Mouse (Mus musculus) liver, embryonic 13.5 days (tissue): ENCODE measurements around the gene Gmpr2. TPM values are rescaled to one million over a fixed set of nuclear protein-coding genes. Genes with fewer than 3 reads are reported as not detected.

ENCODE experiments used
- ATAC-seq: fragments of 200-750 bp; cut with Nextera tagmentation; 2 replicates; pipeline ENCODE4 v1.8.0; 2017; ENCODE audit warnings: low read depth, mild to moderate bottlenecking, moderate number of reproducible peaks, moderate library complexity
- DNase-seq: peaks from one replicate; pipeline ENCODE4 v3.0.0; 2022
- H3K27ac ChIP-seq: fragments of 300-500 bp; sonication (generic); 2 replicates; pipeline ENCODE4 v1.5.1; 2015; ENCODE audit warnings: moderate library complexity, mild to moderate bottlenecking, inconsistent platforms
- H3K27me3 ChIP-seq: fragments of 300-500 bp; sonication (generic); 2 replicates; pipeline ENCODE4 v1.6.1; 2015; ENCODE audit warnings: mild to moderate bottlenecking, inconsistent platforms
- H3K36me3 ChIP-seq: fragments of 300-500 bp; sonication (generic); 2 replicates; pipeline ENCODE4 v1.6.1; 2015; ENCODE audit warnings: mild to moderate bottlenecking, inconsistent platforms
- H3K4me1 ChIP-seq: fragments of 300-500 bp; sonication (generic); replicated peaks from 2 replicates; pipeline ENCODE4 v1.6.1; 2015; ENCODE audit warnings: inconsistent platforms
- H3K4me2 ChIP-seq: fragments of 300-500 bp; sonication (generic); 2 replicates; pipeline ENCODE4 v1.6.1; 2015; ENCODE audit warnings: inconsistent platforms, mild to moderate bottlenecking, moderate library complexity
- H3K4me3 ChIP-seq: fragments of 300-500 bp; sonication (generic); replicated peaks from 2 replicates; pipeline ENCODE4 v1.5.1; 2015; ENCODE audit warnings: mild to moderate bottlenecking, inconsistent platforms
- H3K9ac ChIP-seq: fragments of 300-500 bp; sonication (generic); 2 replicates; pipeline ENCODE4 v1.6.1; 2015; ENCODE audit warnings: mild to moderate bottlenecking, inconsistent platforms
- H3K9me3 ChIP-seq: fragments of 300-500 bp; sonication (generic); replicated peaks from 2 replicates; pipeline ENCODE4 v1.6.1; 2016; ENCODE audit warnings: inconsistent platforms
- WGBS: fragments of 180-500 bp; shearing (Covaris S2); methylation state at CpG from one replicate; pipeline ENCODE4 v1.1.7; 2015; ENCODE audit not compliant: insufficient replicate concordance; 5-methylcytosine and 5-hydroxymethylcytosine counted together
- polyA plus RNA-seq: library from polyadenylated mRNA; unstranded; fragments of >200 nt; fragmentation: Nextera tagmentation; extraction: Ambion mirVana; gene quantifications from 2 replicates; pipeline ENCODE4 v1.2.1, GENCODE M21; 2015

Gmpr2 gene
- 29.6 and 33.0 TPM in 2 replicates for polyA plus RNA-seq

- H3K9me3 ChIP-seq: no peaks in the 10 kb centered on the region
- H3K9ac ChIP-seq: peak within 1 kb of the TSS; percentile 85
- peak; percentile 98 for ATAC-seq
- H3K4me1 ChIP-seq: peaks cover 47% of the 10 kb centered on the region
- peaks cover 39% of the 10 kb centered on the region for H3K36me3 ChIP-seq
- under 1% methylated on average over 38 of the region's 38 CpGs for WGBS
- H3K4me3 ChIP-seq: peak within 1 kb of the TSS; percentile 86
- H3K27ac ChIP-seq: peak within 1 kb of the TSS; percentile 90
- H3K4me2 ChIP-seq: peak within 1 kb of the TSS; percentile 93
- peak; percentile 86 for DNase-seq
- no peaks in the 10 kb centered on the region for H3K27me3 ChIP-seq
These were observed at the start of gene Gmpr2, which contains the start of gene Nedd8 for GRCm38 (mm10) chr14:55671833-55672740. Gene Gmpr2 (plus strand): TSS chr14:55671941. Gene Nedd8 (minus strand): TSS chr14:55672124.

- H3K4me3 ChIP-seq: no peak overlapping the region
- peaks cover 94% of the 10 kb centered on the region for H3K36me3 ChIP-seq
- no peak overlapping the region for H3K4me2 ChIP-seq
- no peaks in the 10 kb centered on the region for H3K27me3 ChIP-seq
- H3K9ac ChIP-seq: no peak overlapping the region
- no peak for DNase-seq
- ATAC-seq: peak; percentile 55
- 73% methylated on average over 27 of the region's 27 CpGs for WGBS
- no peaks in the 10 kb centered on the region for H3K9me3 ChIP-seq
- H3K27ac ChIP-seq: no peak overlapping the region; the same call in 1 of the 2 replicates
- peaks cover 17% of the 10 kb centered on the region for H3K4me1 ChIP-seq
These were observed 43.5 kb upstream of the Gmpr2 start for GRCm38 (mm10) chr14:55628077-55628827.

- peak; percentile 40 for DNase-seq
- no peak for ATAC-seq
- WGBS: 42% methylated on average over 5 of the region's 5 CpGs
These were observed 42.4 kb upstream of the Gmpr2 start for GRCm38 (mm10) chr14:55629312-55629711.

GRCm38 (mm10) chr14:55634874-55635522 is 36.7 kb upstream of the Gmpr2 start:
- Histone ChIP-seq H3K4me1 (peaks cover 27% of the 10 kb centered on the region), H3K27me3 (no peaks in the 10 kb centered on the region), H3K4me3 (peak overlapping the region; percentile 70), H3K9me3 (no peaks in the 10 kb centered on the region), H3K9ac (peak overlapping the region; percentile 76), H3K4me2 (peak overlapping the region; percentile 96), H3K36me3 (peaks cover 83% of the 10 kb centered on the region), H3K27ac (peak overlapping the region; percentile 67)
- DNase-seq (no peak), ATAC-seq (peak; percentile 39)
- 3% methylated on average over 23 of the region's 23 CpGs for WGBS

More at GRCm38 (mm10) chr14:55629312-55629711, 42.4 kb upstream of the Gmpr2 start:
- Histone ChIP-seq H3K4me2 (no peak overlapping the region), H3K27ac (no peak overlapping the region), H3K9ac (no peak overlapping the region), H3K36me3 (peaks cover 99% of the 10 kb centered on the region), H3K27me3 (no peaks in the 10 kb centered on the region), H3K9me3 (no peaks in the 10 kb centered on the region), H3K4me1 (peaks cover 22% of the 10 kb centered on the region), H3K4me3 (no peak overlapping the region)

- 1% methylated on average over 33 of the region's 33 CpGs for WGBS
- ATAC-seq (peak; percentile 79), DNase-seq (peak; percentile 68)
- H3K4me2 ChIP-seq: peak within 1 kb of the TSS; percentile 96
- H3K9ac ChIP-seq: peak within 1 kb of the TSS; percentile 76
- no peaks in the 10 kb centered on the region for H3K27me3 ChIP-seq
- no peaks in the 10 kb centered on the region for H3K9me3 ChIP-seq
- peaks cover 32% of the 10 kb centered on the region for H3K4me1 ChIP-seq
- H3K36me3 ChIP-seq: peaks cover 83% of the 10 kb centered on the region
- peak within 1 kb of the TSS; percentile 67 for H3K27ac ChIP-seq
- H3K4me3 ChIP-seq: peak within 1 kb of the TSS; percentile 70
These were observed 36.2 kb upstream of the Gmpr2 start, which contains the start of gene Ipo4 for GRCm38 (mm10) chr14:55635523-55636007. Gene Ipo4 (minus strand): TSS chr14:55635957.

GRCm38 (mm10) chr14:55637795-55638194 is 33.9 kb upstream of the Gmpr2 start, which contains the start of gene Gm49378:
Gene Gm49378 (minus strand): TSS chr14:55637895.
- Histone ChIP-seq H3K27me3 (no peaks in the 10 kb centered on the region), H3K4me3 (no peak within 1 kb of the TSS), H3K36me3 (peaks cover 73% of the 10 kb centered on the region), H3K9me3 (no peaks in the 10 kb centered on the region), H3K9ac (no peak within 1 kb of the TSS), H3K4me2 (no peak within 1 kb of the TSS), H3K4me1 (peaks cover 52% of the 10 kb centered on the region), H3K27ac (no peak within 1 kb of the TSS; the same call in 1 of the 2 replicates)
- WGBS: 92% methylated on average over 9 of the region's 9 CpGs
- no peak for DNase-seq
- no peak for ATAC-seq

- H3K27ac ChIP-seq: no peak overlapping the region
- no peak for ATAC-seq
- peaks cover 59% of the 10 kb centered on the region for H3K36me3 ChIP-seq
These were observed 30.9 kb upstream of the Gmpr2 start for GRCm38 (mm10) chr14:55640816-55641215.

GRCm38 (mm10) chr14:55641291-55641690 is 30.4 kb upstream of the Gmpr2 start:
- peak overlapping the region; percentile 88 for H3K4me2 ChIP-seq
- no peaks in the 10 kb centered on the region for H3K9me3 ChIP-seq
- peaks cover 51% of the 10 kb centered on the region for H3K4me1 ChIP-seq
- H3K4me3 ChIP-seq: peak overlapping the region; percentile 86; the same call in 1 of the 2 replicates
- no peak overlapping the region for H3K27ac ChIP-seq
- H3K36me3 ChIP-seq: peaks cover 59% of the 10 kb centered on the region
- 86% methylated on average over 13 of the region's 13 CpGs for WGBS
- no peaks in the 10 kb centered on the region for H3K27me3 ChIP-seq
- no peak overlapping the region for H3K9ac ChIP-seq
- DNase-seq: no peak
- ATAC-seq: no peak

More at GRCm38 (mm10) chr14:55640816-55641215, 30.9 kb upstream of the Gmpr2 start:
- 94% methylated on average over 14 of the region's 14 CpGs for WGBS
- Histone ChIP-seq H3K4me2 (no peak overlapping the region), H3K9ac (no peak overlapping the region), H3K4me3 (no peak overlapping the region), H3K27me3 (no peaks in the 10 kb centered on the region), H3K9me3 (no peaks in the 10 kb centered on the region), H3K4me1 (peaks cover 50% of the 10 kb centered on the region)
- DNase-seq: no peak

GRCm38 (mm10) chr14:55642679-55643059 is 29.1 kb upstream of the Gmpr2 start:
- peak; percentile 11; the same call in 1 of the 2 replicates for ATAC-seq
- 16% methylated on average over 8 of the region's 8 CpGs for WGBS
- H3K36me3 ChIP-seq: peaks cover 50% of the 10 kb centered on the region

GRCm38 (mm10) chr14:55643060-55643907 is 28.5 kb upstream of the Gmpr2 start, which contains the start of gene Tm9sf1:
Gene Tm9sf1 (minus strand): TSS chr14:55643806.
- WGBS: under 1% methylated on average over 89 of the region's 89 CpGs
- Histone ChIP-seq H3K36me3 (peaks cover 44% of the 10 kb centered on the region), H3K4me1 (peaks cover 53% of the 10 kb centered on the region)

More at GRCm38 (mm10) chr14:55642679-55643059, 29.1 kb upstream of the Gmpr2 start:
- H3K27ac ChIP-seq: peak overlapping the region; percentile 90
- no peaks in the 10 kb centered on the region for H3K27me3 ChIP-seq
- no peak for DNase-seq
- H3K4me2 ChIP-seq: peak overlapping the region; percentile 88
- peak overlapping the region; percentile 97 for H3K9ac ChIP-seq
- peaks cover 53% of the 10 kb centered on the region for H3K4me1 ChIP-seq
- H3K4me3 ChIP-seq: peak overlapping the region; percentile 86
- H3K9me3 ChIP-seq: no peaks in the 10 kb centered on the region

More at GRCm38 (mm10) chr14:55643060-55643907, 28.5 kb upstream of the Gmpr2 start, which contains the start of gene Tm9sf1:
- peak within 1 kb of the TSS; percentile 97 for H3K9ac ChIP-seq
- peak within 1 kb of the TSS; percentile 90 for H3K27ac ChIP-seq
- H3K9me3 ChIP-seq: no peaks in the 10 kb centered on the region
- no peaks in the 10 kb centered on the region for H3K27me3 ChIP-seq
- H3K4me3 ChIP-seq: peak within 1 kb of the TSS; percentile 86
- peak within 1 kb of the TSS; percentile 88 for H3K4me2 ChIP-seq
- DNase-seq: peak; percentile 83
- ATAC-seq: peak; percentile 87
